Mouse (Mus musculus) ovary, postnatal 10 days (tissue): ENCODE measurements at regions not wholly inside any gene's neighbourhood (a gene's known extent, or its start where the extent isn't known, plus 50 kb on each side); places are given as distances from the start of the nearest gene placed in this dataset.
"Not testable (repeated sequence)": the region's sequence is repeated elsewhere in the genome, so short reads cannot be mapped to it uniquely, and the experiment has no call there.

Experiments used
- DNase-seq: peaks from one replicate; pipeline ENCODE4 v3.0.0; 2022; ENCODE audit warnings: low spot score

DNA sequence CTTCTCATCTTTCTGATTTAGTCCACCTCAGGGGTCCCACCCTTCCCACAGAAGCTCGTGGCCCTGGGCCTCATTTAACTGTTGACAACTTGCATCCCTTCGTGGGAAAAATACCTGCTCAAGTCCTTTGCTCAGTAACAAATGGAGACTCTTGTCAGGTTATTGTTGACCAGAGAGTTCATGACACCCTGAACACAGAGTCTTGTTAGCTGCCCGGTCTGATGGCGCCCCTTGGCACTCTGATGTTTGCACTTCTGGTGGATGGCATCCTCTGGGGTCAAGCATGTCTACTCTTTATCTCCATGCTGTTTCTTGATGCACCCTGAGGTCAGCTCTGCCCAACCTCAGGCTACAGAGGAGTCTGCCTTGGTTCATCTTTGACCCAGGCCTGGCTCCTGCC, 157.6 kb upstream of the Trpc7 start:
- no peak for DNase-seq

- DNase-seq, result not testable (repeated sequence)
Measured at GRCm38 (mm10) chr13:57046130-57046529, 150.3 kb upstream of the Trpc7 start.

DNA sequence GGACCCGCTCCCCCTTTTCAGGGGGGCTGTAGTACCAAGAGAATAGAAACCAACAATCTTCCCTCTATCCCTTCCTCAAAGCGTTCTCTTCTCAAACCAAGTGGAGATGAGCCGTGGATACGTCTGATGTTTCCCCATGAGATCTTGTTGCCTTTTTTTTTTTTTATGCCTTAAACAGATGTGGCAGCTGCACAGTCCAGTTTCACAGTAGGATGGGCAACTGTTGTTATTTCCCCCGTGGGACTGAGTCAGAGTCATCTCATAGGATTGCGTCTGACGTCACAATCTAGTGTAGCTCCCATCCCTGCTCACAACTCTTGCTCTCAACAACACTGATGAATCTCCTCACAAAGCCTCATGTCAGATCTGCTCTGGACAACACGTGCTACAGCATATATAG, 148.7 kb upstream of the Trpc7 start:
- no peak for DNase-seq

DNA sequence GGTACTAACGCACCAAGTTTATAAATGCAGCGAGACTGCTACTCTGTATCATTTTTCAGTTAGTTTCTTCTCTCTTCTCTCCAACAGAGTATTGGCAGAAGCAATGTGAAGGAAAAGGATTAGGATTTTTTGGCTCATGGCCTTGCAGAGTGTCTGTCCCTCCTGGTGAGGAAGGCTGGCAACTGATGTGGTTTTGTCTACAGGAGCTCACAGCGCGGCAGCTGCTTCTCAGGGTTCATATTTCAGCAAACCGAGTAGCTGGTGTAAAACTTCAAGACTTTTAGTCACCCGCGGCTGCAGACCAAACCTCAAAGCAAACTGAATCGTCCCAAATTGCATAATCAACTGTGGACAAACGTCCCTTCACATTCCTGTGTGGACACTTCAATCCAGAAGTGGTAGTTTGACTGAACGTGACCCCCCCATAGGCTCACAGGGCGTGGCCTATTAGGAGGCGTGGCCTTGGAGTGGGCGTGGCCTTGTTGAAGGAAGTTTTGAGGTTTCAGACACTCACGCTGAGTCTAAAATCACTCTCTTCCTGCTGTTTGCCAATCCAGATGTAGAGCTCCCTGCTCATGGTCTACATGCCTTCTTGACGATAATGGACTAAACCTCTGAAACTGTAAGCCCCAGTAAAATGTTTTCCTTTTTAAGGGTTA, 147.7 kb upstream of the Trpc7 start:
- DNase-seq, result no peak

GRCm38 (mm10) chr13:57042514-57042913, 146.7 kb upstream of the Trpc7 start:
- no peak for DNase-seq

DNA sequence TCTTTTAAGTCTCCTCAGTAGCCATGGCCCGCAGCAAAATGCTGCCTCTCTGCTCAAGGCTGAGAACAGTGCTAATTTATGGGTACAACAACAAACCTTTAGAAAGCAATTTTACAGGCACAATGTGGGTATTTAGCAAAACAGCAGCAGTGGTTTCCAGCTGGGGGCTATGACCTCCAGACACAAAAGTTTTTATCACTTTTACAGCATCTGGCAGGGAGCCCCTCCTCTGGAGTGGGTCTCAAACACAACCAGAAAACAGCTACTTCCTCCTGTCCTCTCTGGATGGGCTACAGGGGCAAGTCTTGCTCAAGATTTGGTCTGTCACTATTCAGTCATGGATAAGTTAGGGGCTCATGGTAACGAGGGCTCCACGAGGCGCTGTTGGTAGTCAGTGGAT, 137.1 kb upstream of the Trpc7 start:
- no peak for DNase-seq

DNA sequence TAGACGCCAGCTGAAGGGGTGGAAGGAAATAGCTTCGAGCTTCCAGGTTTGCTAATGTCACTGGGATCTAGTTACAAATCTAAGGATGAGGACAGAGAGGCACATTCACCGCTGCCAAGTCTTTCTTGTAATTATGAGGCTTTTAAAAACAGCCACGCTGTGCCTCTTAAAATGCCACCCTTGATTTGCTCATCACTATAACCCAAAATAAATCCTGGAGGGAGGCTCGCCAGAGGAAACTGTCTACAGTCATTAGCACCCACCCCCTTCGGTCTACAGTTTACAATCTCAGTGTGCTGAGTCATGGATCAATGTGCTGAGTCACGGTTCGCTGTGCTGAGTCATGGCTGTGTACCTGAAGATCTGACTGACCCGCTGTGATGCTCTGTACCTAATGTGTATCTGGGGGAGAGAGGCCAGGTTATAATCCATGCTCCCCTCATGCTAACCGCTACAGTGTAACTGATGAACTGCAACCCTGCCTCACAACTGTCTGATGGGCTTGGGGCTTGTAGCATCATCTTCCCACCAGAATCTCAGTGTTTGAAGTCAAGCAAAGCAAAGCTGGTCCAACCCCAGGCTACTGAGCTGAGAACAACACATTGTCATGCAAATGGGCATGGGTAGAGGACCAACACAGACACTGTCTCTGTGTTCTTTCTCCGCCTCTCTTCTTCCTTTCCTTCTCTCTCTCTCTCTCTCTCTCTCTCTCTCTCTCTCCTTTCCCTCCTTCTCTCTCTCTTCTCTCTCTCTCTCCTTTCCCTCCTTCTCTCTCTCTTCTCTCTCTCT, 122.0 kb upstream of the Trpc7 start:
- no peak for DNase-seq

GRCm38 (mm10) chr13:57016465-57017272, 120.9 kb upstream of the Trpc7 start:
- DNase-seq, result no peak

- not testable (repeated sequence) for DNase-seq
Measured at GRCm38 (mm10) chr13:57007236-57007635, 111.4 kb upstream of the Trpc7 start.

- DNase-seq, result no peak
Measured at GRCm38 (mm10) chr13:57003565-57004132, 107.9 kb upstream of the Trpc7 start.

GRCm38 (mm10) chr13:56992022-56992421, 96.2 kb upstream of the Trpc7 start:
- DNase-seq, result no peak

- DNase-seq, result no peak
Measured at GRCm38 (mm10) chr13:56974063-56974462, 78.3 kb upstream of the Trpc7 start.

GRCm38 (mm10) chr13:56955358-56955757, 59.6 kb upstream of the Trpc7 start:
- no peak for DNase-seq

GRCm38 (mm10) chr13:56948086-56948485, 52.3 kb upstream of the Trpc7 start:
- no peak for DNase-seq

- DNase-seq, result no peak
Measured at GRCm38 (mm10) chr13:56947266-56947665, 51.5 kb upstream of the Trpc7 start.
